Mouse (Mus musculus): Measurements from ENCODE around the gene Sec16a. TPM values are rescaled to one million over a fixed set of nuclear protein-coding genes. Genes with fewer than 3 reads are reported as not detected.

Gene Sec16a
- total RNA-seq, 2 experiments from 2014 or later = 38.9 to 39.2 TPM

- DNase-seq = peak; percentile 80 to 94
Observed at GRCm38 (mm10) chr2:26474789-26475504, 29.9 kb upstream of the Sec16a start.

GRCm38 (mm10) chr2:26472312-26473090 is 27.5 kb upstream of the Sec16a start:
- peak in 1 of 2 experiments; percentile 48 for DNase-seq

GRCm38 (mm10) chr2:26471652-26472285 is 26.8 kb upstream of the Sec16a start:
- no peak for DNase-seq

- no peak for DNase-seq
Observed at GRCm38 (mm10) chr2:26470967-26471366, 26.0 kb upstream of the Sec16a start.

- no peak for DNase-seq
Observed at GRCm38 (mm10) chr2:26468376-26468775, 23.4 kb upstream of the Sec16a start.

GRCm38 (mm10) chr2:26463412-26463811 is 18.4 kb upstream of the Sec16a start:
- DNase-seq = no peak

GRCm38 (mm10) chr2:26462980-26463379 is 18.0 kb upstream of the Sec16a start:
- DNase-seq = no peak

- no peak for DNase-seq
Observed at GRCm38 (mm10) chr2:26461667-26462066, 16.7 kb upstream of the Sec16a start.

- DNase-seq = no peak
Observed at GRCm38 (mm10) chr2:26460837-26461236, 15.8 kb upstream of the Sec16a start.

- DNase-seq = no peak
Observed at GRCm38 (mm10) chr2:26460097-26460646, 15.2 kb upstream of the Sec16a start.

- no peak for DNase-seq
Observed at GRCm38 (mm10) chr2:26459478-26459877, 14.5 kb upstream of the Sec16a start.

- peak; percentile 62 to 65 for DNase-seq
Observed at GRCm38 (mm10) chr2:26458402-26459124, 13.5 kb upstream of the Sec16a start.

GRCm38 (mm10) chr2:26449121-26450060 is 4.4 kb upstream of the Sec16a start:
- peak; percentile 73 to 91 for DNase-seq

- no peak for DNase-seq
Observed at GRCm38 (mm10) chr2:26447451-26447850, 2.4 kb upstream of the Sec16a start.

- DNase-seq = no peak
Observed at GRCm38 (mm10) chr2:26446671-26447070, 1.7 kb upstream of the Sec16a start.

GRCm38 (mm10) chr2:26445666-26446445 is 840 bp upstream of the Sec16a start:
- DNase-seq = peak in 1 of 2 experiments; percentile 96

GRCm38 (mm10) chr2:26444368-26444767 is 648 bp downstream of the Sec16a start:
- DNase-seq = no peak

- DNase-seq = no peak
Observed at GRCm38 (mm10) chr2:26443876-26444275, 1.1 kb downstream of the Sec16a start.

GRCm38 (mm10) chr2:26442843-26443242 is 2.2 kb downstream of the Sec16a start:
- DNase-seq = no peak

GRCm38 (mm10) chr2:26441688-26442087 is 3.3 kb downstream of the Sec16a start:
- peak; percentile 50 to 53 for DNase-seq

Data from heart, adult 18-20 months (tissue).